Mouse (Mus musculus): ENCODE results near the gene Gpa33.
A peak's percentile ranks its signal among the peaks of the same experiment; 100 is the strongest.
"Not testable (repeated sequence)": the region's sequence is repeated elsewhere in the genome, so short reads cannot be mapped to it uniquely, and the experiment has no call there.

Gpa33 gene

GRCm38 (mm10) chr1:166135091-166135740 lies 5.2 kb downstream of the Gpa33 start:
- DNase-seq (ENCODE audit: low spot score), result no peak

DNA sequence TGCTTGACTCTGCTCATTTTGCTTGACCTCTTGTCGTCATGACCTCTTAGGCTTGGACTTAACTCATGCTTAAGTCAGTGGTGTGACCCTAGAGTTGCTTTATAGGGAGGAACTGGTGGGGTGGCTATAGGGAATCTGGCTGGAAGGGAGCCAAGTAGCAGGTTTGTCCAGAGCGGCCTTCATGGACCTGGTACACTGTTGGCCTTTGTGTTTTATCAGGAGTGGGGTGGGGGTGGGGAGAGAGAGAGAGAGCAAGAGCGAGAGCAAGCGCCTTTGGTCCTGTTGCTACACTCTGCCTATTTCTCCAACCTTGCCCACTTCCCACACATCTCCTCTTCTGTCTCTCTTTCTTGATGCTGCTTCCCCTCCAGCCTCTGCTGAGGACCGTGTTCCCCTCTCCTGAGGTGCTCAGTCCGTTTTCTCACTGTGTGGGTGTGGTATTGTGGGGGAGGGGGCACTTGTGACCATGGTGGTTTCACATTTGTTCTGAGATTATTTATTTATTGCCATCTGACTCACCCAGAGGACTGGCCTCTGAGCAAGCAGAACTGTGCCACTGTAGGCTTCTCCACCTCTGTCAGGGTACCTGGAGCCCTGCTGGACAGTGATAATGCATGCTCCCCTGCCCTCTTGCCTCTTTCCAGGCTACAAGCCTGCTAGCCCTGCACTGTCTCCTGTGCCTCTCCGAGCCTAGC lies 7.4 kb downstream of the Gpa33 start:
- no peak for DNase-seq (ENCODE audit: low spot score)

- DNase-seq (ENCODE audit: low spot score), result no peak
Measured at GRCm38 (mm10) chr1:166138136-166138535, 8.1 kb downstream of the Gpa33 start.

DNA sequence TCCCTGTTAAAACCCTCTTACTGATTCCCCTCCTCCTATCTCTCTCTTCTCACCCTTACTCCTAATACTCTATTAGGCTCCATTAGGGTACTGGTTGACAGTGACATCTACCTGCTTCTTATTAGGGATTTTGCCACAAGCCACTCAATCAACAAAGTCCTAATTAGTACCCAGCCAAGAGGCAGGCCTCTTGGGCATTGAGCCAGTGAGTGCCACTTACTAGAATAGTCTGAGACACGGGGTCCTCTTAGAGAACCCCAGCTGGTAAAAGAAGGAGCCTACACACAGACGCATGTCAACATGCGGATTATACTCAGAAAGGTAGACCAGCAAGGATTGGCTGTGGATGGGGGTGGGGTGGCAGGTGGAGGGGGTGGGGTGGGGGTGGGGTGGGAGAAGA lies 9.1 kb downstream of the Gpa33 start:
- no peak for DNase-seq (ENCODE audit: low spot score)

GRCm38 (mm10) chr1:166139620-166140184 lies 9.7 kb downstream of the Gpa33 start:
- no peak for DNase-seq (ENCODE audit: low spot score)

DNA sequence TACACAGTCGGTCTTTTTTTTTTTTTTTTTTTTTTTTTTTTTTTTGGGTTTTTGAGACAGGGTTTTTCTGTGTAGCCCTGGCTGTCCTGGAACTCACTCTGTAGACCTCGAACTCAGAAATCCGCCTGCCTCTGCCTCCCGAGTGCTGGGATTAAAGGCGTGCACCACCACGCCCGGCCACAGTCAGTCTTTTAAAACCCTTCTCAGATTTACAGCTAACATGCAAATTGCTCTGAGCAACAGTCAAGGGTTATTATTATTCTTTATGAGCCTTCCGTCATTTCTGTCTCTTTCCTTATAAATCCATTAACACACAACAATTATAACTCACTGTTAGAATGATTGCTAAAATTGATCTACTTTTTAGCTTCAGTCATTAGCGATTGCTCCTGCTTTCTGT lies 11.8 kb downstream of the Gpa33 start:
- not testable (repeated sequence) for DNase-seq (ENCODE audit: low spot score)

GRCm38 (mm10) chr1:166142369-166142768 lies 12.3 kb downstream of the Gpa33 start:
- no peak for DNase-seq (ENCODE audit: low spot score)

GRCm38 (mm10) chr1:166146626-166147025 lies 16.6 kb downstream of the Gpa33 start:
- DNase-seq (ENCODE audit: low spot score), result no peak

DNA sequence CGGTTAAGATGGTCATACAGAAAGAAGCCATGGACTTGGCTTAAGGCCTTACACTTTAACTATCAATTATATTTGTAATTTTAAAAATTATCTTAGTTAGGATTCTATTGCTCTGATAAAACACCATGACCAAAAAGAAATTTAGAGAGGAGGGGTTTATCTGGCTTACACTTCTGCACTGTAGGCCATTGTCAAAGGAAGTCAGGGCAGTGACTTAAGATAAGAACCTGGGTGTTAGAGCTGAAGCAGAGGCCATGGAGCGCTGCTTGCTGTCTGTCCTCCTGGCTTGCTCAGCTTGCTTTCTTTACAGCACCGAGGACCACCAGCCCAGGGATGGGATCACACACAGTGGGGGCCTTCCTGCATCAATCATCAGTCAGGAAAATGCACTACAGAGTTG lies 17.6 kb downstream of the Gpa33 start:
- DNase-seq (ENCODE audit: low spot score), result no peak

GRCm38 (mm10) chr1:166149441-166149840 lies 19.4 kb downstream of the Gpa33 start:
- no peak for DNase-seq (ENCODE audit: low spot score)

DNA sequence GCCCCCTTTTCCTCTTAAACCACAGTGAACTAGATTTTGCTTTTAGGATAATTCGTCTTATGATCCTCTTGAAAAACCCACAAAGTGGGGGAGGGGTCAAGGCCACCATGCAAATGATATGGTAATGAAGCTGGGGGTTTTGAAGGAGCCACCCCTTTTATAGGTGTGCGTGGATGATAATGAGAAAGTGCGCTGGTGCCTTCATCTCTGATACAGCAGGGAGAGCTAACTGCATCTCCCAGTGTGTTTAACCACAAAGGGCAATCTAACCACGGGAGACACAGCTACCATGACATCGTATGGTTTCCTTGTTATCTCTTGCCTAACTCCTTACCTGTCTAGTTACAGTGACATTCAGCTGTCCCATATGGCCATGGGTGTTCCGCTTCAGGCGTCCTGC lies 20.0 kb downstream of the Gpa33 start:
- no peak for DNase-seq (ENCODE audit: low spot score)

GRCm38 (mm10) chr1:166151341-166151740 lies 21.3 kb downstream of the Gpa33 start:
- DNase-seq (ENCODE audit: low spot score), result no peak

GRCm38 (mm10) chr1:166152034-166152433 lies 22.0 kb downstream of the Gpa33 start:
- no peak for DNase-seq (ENCODE audit: low spot score)

GRCm38 (mm10) chr1:166153351-166154120 lies 23.5 kb downstream of the Gpa33 start:
- DNase-seq (ENCODE audit: low spot score), result peak; percentile 91

- peak; percentile 41 for DNase-seq (ENCODE audit: low spot score)
Measured at GRCm38 (mm10) chr1:166154162-166155112, 24.4 kb downstream of the Gpa33 start.

DNA sequence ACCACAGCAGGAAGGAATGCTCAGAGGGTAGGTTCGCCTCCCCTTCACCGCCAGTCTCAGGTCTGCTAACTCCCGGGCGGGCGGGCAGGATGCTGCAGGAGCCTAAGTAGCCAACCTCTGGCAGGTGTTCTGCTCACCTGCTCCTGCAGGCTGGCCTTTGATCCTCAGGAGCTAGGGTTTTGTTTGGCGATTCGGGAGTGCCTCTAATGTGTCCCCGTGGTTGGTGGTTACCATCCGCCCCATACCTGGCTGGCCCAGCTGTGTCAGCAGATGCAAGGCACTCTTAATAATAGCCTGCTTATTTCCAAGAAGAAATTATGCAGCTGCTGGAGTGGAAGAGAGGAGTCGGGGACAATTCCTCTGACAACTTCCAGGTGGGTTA lies 25.1 kb downstream of the Gpa33 start:
- no peak for DNase-seq (ENCODE audit: low spot score)

- DNase-seq (ENCODE audit: low spot score), result no peak
Measured at GRCm38 (mm10) chr1:166157712-166158111, 27.7 kb downstream of the Gpa33 start.

DNA sequence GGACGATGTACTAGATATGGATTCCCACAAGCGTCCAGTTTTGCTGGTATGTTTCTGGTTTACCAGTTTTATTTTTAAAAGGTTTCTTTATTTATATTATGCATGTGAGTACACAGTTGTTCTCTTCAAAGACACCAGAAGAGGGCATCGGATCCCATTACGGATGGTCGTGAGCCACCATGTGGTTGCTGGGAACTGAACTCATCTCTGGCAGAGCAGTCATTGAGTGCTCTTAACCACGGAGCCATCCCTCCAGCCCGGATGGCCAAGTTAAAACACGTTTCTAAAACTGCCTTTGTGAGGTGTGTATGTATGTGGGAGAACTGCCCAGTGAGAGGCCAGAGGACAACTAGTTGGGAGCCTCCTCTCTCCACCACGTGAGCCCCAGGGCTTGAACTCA lies 28.6 kb downstream of the Gpa33 start:
- no peak for DNase-seq (ENCODE audit: low spot score)

- DNase-seq (ENCODE audit: low spot score), result no peak
Measured at GRCm38 (mm10) chr1:166160111-166160510, 30.1 kb downstream of the Gpa33 start.

DNA sequence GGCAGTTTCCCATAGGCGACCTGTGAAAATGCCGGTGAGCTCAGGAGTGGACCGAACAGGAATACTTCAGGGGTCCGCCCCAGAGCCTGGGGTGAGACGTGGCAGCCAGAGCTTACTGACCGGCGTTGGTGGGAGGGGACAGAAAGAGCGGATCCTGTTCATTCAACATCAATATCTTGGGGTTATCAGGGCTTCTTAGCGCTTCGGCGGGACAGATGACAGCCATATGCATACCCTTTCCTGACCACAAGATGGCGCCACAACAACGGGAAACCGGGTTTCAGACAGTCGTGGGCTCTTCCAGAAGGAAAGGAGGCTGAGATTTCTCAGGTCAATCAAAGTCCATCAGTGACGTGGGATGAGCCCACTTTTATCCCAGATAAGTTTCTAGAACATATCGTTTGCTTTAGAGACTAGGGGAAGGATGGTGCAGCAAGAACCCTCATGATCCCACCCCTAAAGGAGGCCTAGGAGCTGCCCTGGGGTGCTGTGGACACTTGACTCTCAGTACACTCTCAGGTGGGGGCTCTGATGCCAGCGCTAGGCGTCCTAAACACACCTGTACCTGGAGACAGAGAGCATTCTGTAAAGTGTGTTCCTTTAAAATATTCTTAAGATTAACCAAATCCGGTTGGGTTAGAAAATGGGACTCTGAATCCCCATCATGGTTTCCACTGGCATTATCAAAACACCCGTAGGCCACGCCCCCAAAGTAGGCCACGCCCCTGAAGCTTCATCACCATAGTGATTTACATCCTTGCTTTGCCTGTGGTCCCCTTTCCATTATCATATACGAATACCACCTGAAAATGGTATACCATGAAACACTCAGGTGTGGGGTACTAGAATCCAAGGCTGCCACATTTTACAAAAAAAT lies 30.8 kb downstream of the Gpa33 start:
- peak; percentile 48 for DNase-seq (ENCODE audit: low spot score)

DNA sequence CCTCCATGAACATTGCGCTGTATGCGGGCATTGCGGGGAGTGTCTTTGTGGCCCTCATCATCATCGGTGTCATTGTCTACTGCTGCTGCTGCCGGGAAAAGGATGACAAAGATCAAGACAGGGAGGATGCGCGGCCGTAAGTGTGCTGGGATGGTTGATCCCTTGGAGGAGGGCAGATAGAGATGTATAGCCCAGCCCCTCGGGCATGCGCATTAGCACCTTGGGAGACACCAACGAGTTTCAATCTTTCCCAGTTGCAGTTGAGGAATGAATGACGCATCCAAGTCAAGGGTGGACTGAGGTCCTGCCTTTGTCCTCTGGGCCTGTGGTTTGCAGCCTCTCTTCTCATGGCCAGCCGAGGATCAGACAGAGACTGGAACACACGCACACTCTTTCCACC lies 34.5 kb downstream of the Gpa33 start:
- no peak for DNase-seq (ENCODE audit: low spot score)

Measured in ovary, postnatal 10 days (tissue).